Mouse (Mus musculus) ovary, adult 2 months (tissue): ENCODE data around the gene Rhbdd2. TPM values are rescaled to one million over a fixed set of nuclear protein-coding genes. Genes with fewer than 3 reads are reported as not detected.

Source experiments
- polyA plus RNA-seq: library from polyadenylated mRNA; depleted of rRNA; stranded (reverse); fragments of >200 nt; gene quantifications from 2 replicates; pipeline ENCODE4 v1.2.3, GENCODE M21; 2012; rRNA removed

Rhbdd2 gene
- polyA plus RNA-seq = 50.9 and 56.4 TPM in 2 replicates

DNA sequence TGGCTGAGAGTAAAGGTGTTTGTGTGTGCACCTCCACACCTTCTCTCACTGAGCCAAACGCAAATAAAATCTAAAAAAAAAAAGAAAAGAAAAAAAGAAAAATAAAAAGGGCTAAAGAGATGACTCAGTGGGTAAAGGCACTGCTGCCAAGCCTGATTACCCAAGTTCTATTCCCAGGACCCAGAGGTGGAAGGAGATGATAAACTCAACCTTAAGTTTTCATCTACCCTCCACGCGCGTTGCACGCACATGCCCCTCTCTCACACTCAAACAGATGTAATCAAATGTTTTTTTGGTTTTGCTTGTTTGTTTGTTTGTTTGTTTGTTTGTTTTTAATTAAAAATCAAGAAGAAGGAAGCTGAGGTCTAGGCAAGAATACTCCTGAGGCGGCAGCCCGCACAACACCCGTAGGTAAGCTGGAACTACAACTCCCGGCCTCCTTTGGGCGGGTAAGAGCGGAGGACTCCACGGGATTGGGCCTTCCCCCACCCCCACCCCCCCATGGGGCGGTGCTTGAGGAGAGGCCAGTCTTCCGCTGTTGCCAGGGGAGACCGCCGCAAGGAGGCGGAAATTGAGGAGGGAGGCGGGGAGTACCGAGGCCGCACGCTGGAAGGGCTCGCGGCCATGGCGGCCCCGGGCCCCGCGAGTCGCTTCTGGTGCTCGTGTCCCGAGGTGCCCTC, at the start of gene Rhbdd2:
Gene Rhbdd2 (plus strand): TSS at position 502 of the 680 bp plus-strand sequence.

DNA sequence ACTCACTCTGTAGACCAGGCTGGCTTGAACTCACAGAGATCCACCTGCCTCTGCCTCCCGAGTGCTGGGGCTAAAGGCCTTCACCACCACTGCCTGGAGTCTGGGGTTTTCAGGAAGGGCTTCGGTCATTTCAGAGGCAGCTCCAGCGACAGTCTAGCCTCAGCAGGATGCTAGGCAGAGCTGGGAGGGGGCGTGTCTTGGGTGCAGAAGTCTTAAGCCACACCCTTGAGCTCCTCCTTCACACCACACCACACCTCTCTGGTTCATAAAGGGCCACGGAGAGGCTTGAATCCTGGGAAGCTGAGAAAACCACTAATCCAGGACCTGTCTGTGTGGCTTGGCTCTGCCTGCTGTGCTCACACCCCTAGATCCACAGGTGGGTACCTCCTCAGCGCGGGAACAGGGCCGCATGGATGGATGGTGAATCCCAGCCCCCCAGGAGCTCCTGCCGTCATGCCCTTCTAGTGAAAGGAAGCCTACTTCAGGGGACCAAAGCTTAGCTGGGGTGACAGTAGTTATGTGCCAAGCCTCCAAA, 37.4 kb downstream of the Rhbdd2 start, which contains the start of gene Por:
Gene Por (plus strand): TSS at position 293 of the 535 bp plus-strand sequence.

Other genes with a start within 250 kb of the Rhbdd2 start
- 21.9 and 30.1 TPM in 2 replicates for gene Pom121, start 238.1 kb upstream of the Rhbdd2 start, polyA plus RNA-seq
- 33.2 and 39.5 TPM in 2 replicates for gene Hip1, start 87.5 kb upstream of the Rhbdd2 start, polyA plus RNA-seq
- not detected in 2 replicates for gene Ccl26, start 69.0 kb upstream of the Rhbdd2 start, polyA plus RNA-seq
- gene Ccl24, start 59.6 kb upstream of the Rhbdd2 start, polyA plus RNA-seq = 1.1 and 1.2 TPM in 2 replicates
- gene Por, start 37.4 kb downstream of the Rhbdd2 start, polyA plus RNA-seq = 225 and 283 TPM in 2 replicates
- gene Tmem120a, start 111.8 kb downstream of the Rhbdd2 start, polyA plus RNA-seq = 60.9 and 62.6 TPM in 2 replicates
- gene Styxl1, start 145.8 kb downstream of the Rhbdd2 start, polyA plus RNA-seq = 2.3 and 2.6 TPM in 2 replicates
- gene Mdh2, start 145.9 kb downstream of the Rhbdd2 start, polyA plus RNA-seq = 551 and 725 TPM in 2 replicates
- 0.03 and 0.10 TPM in 2 replicates for gene Srrm3, start 174.3 kb downstream of the Rhbdd2 start, polyA plus RNA-seq